Mouse (Mus musculus): ENCODE measurements around the gene Necap2.

GRCm38 (mm10) chr4:141066709-141067515 is 11.2 kb downstream of the Necap2 start:
- TF ChIP-seq CTCF (IDR thresholded peaks at IDR 0.05; ENCODE audit: extremely low read depth, insufficient read length, insufficient replicate concordance, low read depth, low read length) = no peak
- TF ChIP-seq POLR2A (IDR thresholded peaks at IDR 0.05; ENCODE audit: low read depth, low read length) = no peak

Measured in small intestine, adult 2 months (tissue).